Mouse (Mus musculus) inflammation-experienced regulatory T-cells, adult 6 months (primary cell): ENCODE results near the gene Dnah3. TPM values are rescaled to one million over a fixed set of nuclear protein-coding genes. Genes with fewer than 3 reads are reported as not detected.
A peak's percentile ranks its signal among the peaks of the same experiment; 100 is the strongest.

Experiments used
- ATAC-seq: one replicate; pipeline ENCODE4 v1.8.0; 2017
- polyA plus RNA-seq, 3 experiments: library from polyadenylated mRNA; unstranded; fragments of 100-300 nt; shearing (Covaris generic); gene quantifications; one replicate each; pipeline ENCODE4 v1.2.1; 2017

The Dnah3 gene
- polyA plus RNA-seq, 3 experiments from 2014 or later: 0.24 TPM; not detected in 2

GRCm38 (mm10) chr7:119937036-119937435 lies 158.0 kb downstream of the Dnah3 start:
- ATAC-seq: no peak

- ATAC-seq: no peak
Measured at GRCm38 (mm10) chr7:119936321-119936720, 158.8 kb downstream of the Dnah3 start.

- no peak for ATAC-seq
Measured at GRCm38 (mm10) chr7:119928783-119929440, 166.2 kb downstream of the Dnah3 start.

- no peak for ATAC-seq
Measured at GRCm38 (mm10) chr7:119921054-119921453, 174.0 kb downstream of the Dnah3 start.

- ATAC-seq: no peak
Measured at GRCm38 (mm10) chr7:119920457-119920856, 174.6 kb downstream of the Dnah3 start.

GRCm38 (mm10) chr7:119911727-119912126 lies 183.4 kb downstream of the Dnah3 start:
- ATAC-seq: no peak

GRCm38 (mm10) chr7:119906523-119907215 lies 188.4 kb downstream of the Dnah3 start:
- ATAC-seq: no peak

GRCm38 (mm10) chr7:119899386-119900057 lies 195.6 kb downstream of the Dnah3 start:
- no peak for ATAC-seq

- ATAC-seq: no peak
Measured at GRCm38 (mm10) chr7:119898247-119898856, 196.7 kb downstream of the Dnah3 start.

- no peak for ATAC-seq
Measured at GRCm38 (mm10) chr7:119897521-119898109, 197.5 kb downstream of the Dnah3 start.

- ATAC-seq: peak; percentile 96
Measured at GRCm38 (mm10) chr7:119895639-119896512, 199.2 kb downstream of the Dnah3 start, which contains the start of the genes Lyrm1 and Dcun1d3. TSS of gene Lyrm1 (plus strand) at chr7:119895861. TSS of gene Dcun1d3 (minus strand) at chr7:119896298.

GRCm38 (mm10) chr7:119894818-119895544 lies 200.1 kb downstream of the Dnah3 start:
- peak; percentile 15 for ATAC-seq

- ATAC-seq: no peak
Measured at GRCm38 (mm10) chr7:119892742-119893141, 202.3 kb downstream of the Dnah3 start.

GRCm38 (mm10) chr7:119892198-119892597 lies 202.9 kb downstream of the Dnah3 start:
- no peak for ATAC-seq

GRCm38 (mm10) chr7:119887887-119888286 lies 207.2 kb downstream of the Dnah3 start:
- no peak for ATAC-seq

GRCm38 (mm10) chr7:119881229-119881628 lies 213.9 kb downstream of the Dnah3 start:
- no peak for ATAC-seq

- ATAC-seq: no peak
Measured at GRCm38 (mm10) chr7:119880345-119880744, 214.7 kb downstream of the Dnah3 start.

GRCm38 (mm10) chr7:119879171-119879570 lies 215.9 kb downstream of the Dnah3 start:
- ATAC-seq: no peak

GRCm38 (mm10) chr7:119875776-119876440 lies 219.2 kb downstream of the Dnah3 start:
- no peak for ATAC-seq

- no peak for ATAC-seq
Measured at GRCm38 (mm10) chr7:119873050-119873449, 222.0 kb downstream of the Dnah3 start.
